Mouse (Mus musculus) lung, adult 2 months (tissue): Measurements from ENCODE around the gene 1700003F12Rik.

Experiments used
- CTCF ChIP-seq: fragments of 200-500 bp; IDR thresholded peaks from 2 replicates; pipeline ENCODE4 v1.5.1; 2011; ENCODE audit warnings: mild to moderate bottlenecking, low read length, control low read depth; ENCODE audit not compliant: insufficient read depth
- POLR2A ChIP-seq: fragments of 200-500 bp; IDR thresholded peaks from 2 replicates; pipeline ENCODE4 v1.6.1; 2011; ENCODE audit warnings: low read depth, mild to moderate bottlenecking, control low read depth, low read length, borderline replicate concordance; ENCODE audit errors: extremely low read depth

DNA sequence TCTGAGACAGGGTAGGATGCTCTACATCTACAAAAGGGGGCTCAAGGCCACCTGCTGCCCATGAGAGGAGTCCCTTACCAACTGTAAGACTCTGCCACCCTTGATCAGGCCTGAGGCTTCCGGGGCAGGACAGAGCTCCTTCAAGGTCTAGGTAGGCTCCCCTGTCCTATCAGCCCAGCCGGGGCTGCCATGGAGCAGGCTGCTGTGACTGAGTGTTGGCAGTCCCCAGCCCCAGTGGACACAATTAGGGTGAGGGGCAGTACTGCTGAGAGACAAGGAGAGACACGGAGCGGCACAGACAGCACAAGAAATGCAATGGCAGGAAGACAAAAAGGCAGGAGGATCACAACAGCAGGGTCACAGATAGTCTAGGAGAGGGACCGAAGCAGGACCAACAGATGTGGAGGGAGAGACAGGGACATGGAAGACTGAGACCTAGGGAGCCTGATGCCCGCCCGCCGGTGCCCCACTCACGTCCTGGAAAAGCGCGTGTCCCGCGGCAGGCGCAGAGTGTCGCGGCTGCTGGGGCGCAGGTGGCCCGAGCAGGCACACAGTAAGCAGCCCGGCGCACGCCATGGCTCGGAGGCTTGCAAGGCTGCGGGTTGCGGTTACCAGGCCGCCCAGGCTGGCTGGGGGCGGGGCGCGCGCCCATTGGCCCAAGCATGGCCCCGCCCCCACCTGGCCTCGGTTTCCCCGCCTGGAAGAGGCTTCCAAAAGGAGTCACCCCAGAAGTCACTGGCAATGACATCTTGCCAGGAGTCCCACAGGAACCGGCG, 11.6 kb downstream of the 1700003F12Rik start, which contains the start of gene Necab3:
- TF ChIP-seq POLR2A (no peak), CTCF (no peak)
